Mouse (Mus musculus) myocyte (in vitro differentiated cells): ENCODE measurements around the gene Maco1. TPM values are rescaled to one million over a fixed set of nuclear protein-coding genes. Genes with fewer than 3 reads are reported as not detected.

Experiments used
- H3K27me3 ChIP-seq: one replicate; pipeline ENCODE4 v1.6.1; 2011; ENCODE audit not compliant: control insufficient read depth, insufficient read depth, insufficient read length
- H3K36me3 ChIP-seq: one replicate; pipeline ENCODE4 v1.6.1; 2011; ENCODE audit not compliant: control insufficient read depth, insufficient read depth
- H3K4me2 ChIP-seq: one replicate; pipeline ENCODE4 v1.6.1; 2011; ENCODE audit warnings: low read depth, control low read depth
- H3K4me3 ChIP-seq: one replicate; pipeline ENCODE4 v1.5.1; 2011; ENCODE audit warnings: mild to moderate bottlenecking, control low read depth, moderate library complexity
- H3K79me2 ChIP-seq: one replicate; pipeline ENCODE4 v1.6.1; 2011; ENCODE audit not compliant: control insufficient read depth, insufficient read depth
- H3ac ChIP-seq: one replicate; pipeline ENCODE4 v1.6.1; 2011; ENCODE audit not compliant: control insufficient read depth, insufficient read length
- CEBPB ChIP-seq: IDR thresholded peaks from 2 replicates; pipeline ENCODE4 v1.6.1; 2011; ENCODE audit warnings: mild to moderate bottlenecking, moderate library complexity; ENCODE audit not compliant: poor library complexity, insufficient read depth, severe bottlenecking
- E2F4 ChIP-seq: IDR thresholded peaks from one replicate; pipeline ENCODE4 v1.6.1; 2011; ENCODE audit warnings: mild to moderate bottlenecking, control low read depth, moderate library complexity; ENCODE audit not compliant: insufficient read depth
- MAX ChIP-seq: IDR thresholded peaks from one replicate; pipeline ENCODE4 v1.6.1; 2011; ENCODE audit warnings: low read depth, mild to moderate bottlenecking, control low read depth
- MYOD1 ChIP-seq, 3 experiments: IDR thresholded peaks; one replicate each; pipeline ENCODE4 v1.6.1; 2011; ENCODE audit warnings: control low read depth in 2 of 3, low read depth in 2 of 3, mild to moderate bottlenecking in 2 of 3, moderate library complexity in 1 of 3; ENCODE audit not compliant: insufficient read length in 2 of 3, control insufficient read depth in 1 of 3
- MYOG ChIP-seq, 3 experiments: IDR thresholded peaks; one replicate each; pipeline ENCODE4 v1.6.1; 2011; ENCODE audit warnings: control low read depth in 2 of 3, low read depth in 2 of 3, mild to moderate bottlenecking in 2 of 3; ENCODE audit not compliant: insufficient read length in 2 of 3, control insufficient read depth in 1 of 3, insufficient read depth in 1 of 3
- POLR2A ChIP-seq: IDR thresholded peaks from one replicate; pipeline ENCODE4 v1.6.1; 2011; ENCODE audit warnings: low read depth, mild to moderate bottlenecking, control low read depth, moderate library complexity; ENCODE audit not compliant: insufficient read length
- POLR2AphosphoS2 ChIP-seq: IDR thresholded peaks from one replicate; pipeline ENCODE4 v1.6.1; 2011; ENCODE audit warnings: low read depth, control low read depth; ENCODE audit not compliant: insufficient read length
- REST ChIP-seq: IDR thresholded peaks from one replicate; pipeline ENCODE4 v1.6.1; 2011; ENCODE audit warnings: mild to moderate bottlenecking, control low read depth, moderate library complexity; ENCODE audit not compliant: insufficient read depth, insufficient read length
- SRF ChIP-seq: IDR thresholded peaks from one replicate; pipeline ENCODE4 v1.6.1; 2011; ENCODE audit warnings: low read depth; ENCODE audit not compliant: control insufficient read depth, insufficient read length
- TCF12 ChIP-seq: IDR thresholded peaks from one replicate; pipeline ENCODE4 v1.6.1; 2011; ENCODE audit warnings: mild to moderate bottlenecking, control low read depth; ENCODE audit not compliant: poor library complexity, insufficient read depth, severe bottlenecking
- TCF3 ChIP-seq: IDR thresholded peaks from one replicate; pipeline ENCODE4 v1.6.1; 2011; ENCODE audit warnings: low read depth, control low read depth; ENCODE audit not compliant: insufficient read length
- USF1 ChIP-seq: IDR thresholded peaks from one replicate; pipeline ENCODE4 v1.6.1; 2011; ENCODE audit warnings: low read depth, mild to moderate bottlenecking, control low read depth, moderate library complexity
- polyA plus RNA-seq: library from polyadenylated mRNA; unstranded; fragments of >200 nt; fragmentation: generic; extraction: Trizol; gene quantifications from one replicate; pipeline ENCODE4 v1.2.1, GENCODE M21; 2012; ENCODE audit warnings: missing spikeins

Gene Maco1
- polyA plus RNA-seq, 1 experiment = 19.6 TPM

DNA sequence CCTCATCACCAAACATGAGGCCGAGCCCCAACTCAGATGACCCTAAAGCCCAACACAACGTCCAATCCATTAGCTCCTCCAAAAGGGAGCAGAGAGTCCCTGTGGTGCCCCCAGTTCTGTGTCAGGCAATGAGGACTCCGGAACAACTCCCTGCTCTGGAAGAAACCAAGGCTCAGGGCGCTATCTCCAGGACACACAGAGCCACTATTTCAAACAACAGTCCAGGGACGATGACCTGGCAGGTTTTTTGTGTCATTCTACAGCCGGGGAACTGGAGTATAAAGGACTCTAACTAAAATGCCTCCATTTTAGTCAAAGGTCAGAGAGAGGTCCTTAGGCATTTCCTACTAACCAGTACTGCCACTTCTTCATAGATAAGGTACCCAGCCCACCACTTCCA lies 92.9 kb downstream of the Maco1 start:
- no peak overlapping the region for H3K4me3 ChIP-seq
- no peak for TF ChIP-seq TCF3
- H3K27me3 ChIP-seq = no peaks in the 10 kb centered on the region
- H3K4me2 ChIP-seq = peak overlapping the region; percentile 66
- H3ac ChIP-seq = no peak overlapping the region
- H3K79me2 ChIP-seq = peaks cover 64% of the 10 kb centered on the region
- no peaks in the 10 kb centered on the region for H3K36me3 ChIP-seq

DNA sequence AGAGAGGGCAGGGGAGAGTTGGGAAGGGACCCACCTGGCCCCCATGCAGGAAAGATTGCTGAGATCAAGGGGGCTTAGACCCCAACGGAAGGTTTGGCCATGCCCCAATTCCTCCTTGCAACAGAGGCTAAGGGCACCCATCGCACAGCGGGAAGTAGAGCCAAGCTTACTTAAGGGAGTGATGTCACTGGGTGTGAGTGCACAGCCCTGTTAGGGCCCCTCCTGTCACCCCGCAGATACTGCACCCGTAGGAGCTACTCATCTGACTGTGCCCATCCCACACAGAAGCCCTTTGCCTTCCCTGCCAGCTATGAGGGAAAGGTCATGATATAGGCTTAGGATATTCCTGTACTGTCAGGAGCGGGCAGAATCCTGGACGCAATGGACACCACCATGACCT lies 93.6 kb downstream of the Maco1 start:
- no peaks in the 10 kb centered on the region for H3K36me3 ChIP-seq
- peaks cover 57% of the 10 kb centered on the region for H3K79me2 ChIP-seq
- H3K27me3 ChIP-seq = no peaks in the 10 kb centered on the region
- no peak overlapping the region for H3K4me3 ChIP-seq
- no peak overlapping the region for H3ac ChIP-seq
- TF ChIP-seq POLR2AphosphoS2 (no peak), MYOD1 (IDR thresholded peaks at IDR 0.05; ENCODE audit: control insufficient read depth in 1 of 3, insufficient read length in 2 of 3, low read depth in 2 of 3) (peak in 1 of 3 experiments; percentile 6)
- no peak overlapping the region for H3K4me2 ChIP-seq

DNA sequence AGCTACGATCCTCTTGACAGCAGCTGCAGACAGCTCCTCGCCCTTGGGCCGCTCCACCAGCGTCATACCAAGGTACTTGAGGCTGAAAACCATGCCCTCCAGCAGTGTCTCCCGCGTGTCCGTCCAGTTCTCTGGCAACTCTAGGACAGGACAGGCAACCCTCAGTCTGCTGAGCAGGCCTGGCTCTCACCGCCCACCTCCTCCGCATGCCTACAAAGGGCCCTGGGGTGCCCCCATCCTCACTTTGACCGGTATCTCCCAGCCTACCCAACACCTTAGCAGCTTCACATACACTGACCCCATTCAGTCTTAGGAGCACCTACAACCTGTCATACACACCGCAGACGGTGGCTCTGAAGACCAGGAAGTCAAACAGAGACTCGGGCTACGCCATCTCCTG lies 94.2 kb downstream of the Maco1 start:
- peaks cover 50% of the 10 kb centered on the region for H3K79me2 ChIP-seq
- no peak overlapping the region for H3ac ChIP-seq
- no peaks in the 10 kb centered on the region for H3K27me3 ChIP-seq
- no peaks in the 10 kb centered on the region for H3K36me3 ChIP-seq
- H3K4me3 ChIP-seq = no peak overlapping the region
- H3K4me2 ChIP-seq = no peak overlapping the region
- TF ChIP-seq REST (no peak), POLR2AphosphoS2 (no peak), TCF3 (no peak), TCF12 (no peak), E2F4 (no peak), SRF (no peak), CEBPB (no peak), MYOG (IDR thresholded peaks at IDR 0.05; ENCODE audit: control insufficient read depth in 1 of 3, insufficient read depth in 1 of 3, insufficient read length in 2 of 3, low read depth in 2 of 3) (no peak), MYOD1 (IDR thresholded peaks at IDR 0.05; ENCODE audit: control insufficient read depth in 1 of 3, insufficient read length in 2 of 3, low read depth in 2 of 3) (no peak), USF1 (no peak), POLR2A (no peak), MAX (no peak)

DNA sequence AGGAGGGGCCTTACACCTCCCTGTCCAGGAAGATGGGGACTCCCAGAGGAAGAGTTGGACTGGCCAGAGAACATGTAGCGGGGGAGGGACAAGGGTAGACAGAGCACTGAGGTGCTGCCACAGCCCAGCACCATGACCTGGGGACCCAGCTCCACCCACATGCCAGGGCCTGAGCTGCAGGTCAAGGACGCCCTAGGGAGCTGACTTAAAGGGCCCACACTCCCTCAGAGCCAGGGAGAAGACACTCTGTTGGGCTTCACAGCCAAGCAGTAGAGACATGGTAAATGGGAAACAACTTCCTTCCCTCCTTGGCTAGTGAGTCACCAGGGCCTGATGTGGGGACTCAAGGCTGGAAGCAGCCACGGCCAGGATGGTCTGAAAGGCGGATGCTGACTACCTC lies 94.8 kb downstream of the Maco1 start:
- H3K36me3 ChIP-seq = no peaks in the 10 kb centered on the region
- H3K27me3 ChIP-seq = no peaks in the 10 kb centered on the region
- H3K79me2 ChIP-seq = peaks cover 46% of the 10 kb centered on the region
- no peak overlapping the region for H3K4me3 ChIP-seq
- TF ChIP-seq CEBPB (no peak), POLR2AphosphoS2 (no peak), REST (no peak), USF1 (no peak), SRF (no peak), E2F4 (no peak), MAX (no peak), MYOG (IDR thresholded peaks at IDR 0.05; ENCODE audit: control insufficient read depth in 1 of 3, insufficient read depth in 1 of 3, insufficient read length in 2 of 3, low read depth in 2 of 3) (no peak), TCF12 (no peak), MYOD1 (IDR thresholded peaks at IDR 0.05; ENCODE audit: control insufficient read depth in 1 of 3, insufficient read length in 2 of 3, low read depth in 2 of 3) (no peak)
- H3ac ChIP-seq = no peak overlapping the region
- H3K4me2 ChIP-seq = peak overlapping the region; percentile 24

DNA sequence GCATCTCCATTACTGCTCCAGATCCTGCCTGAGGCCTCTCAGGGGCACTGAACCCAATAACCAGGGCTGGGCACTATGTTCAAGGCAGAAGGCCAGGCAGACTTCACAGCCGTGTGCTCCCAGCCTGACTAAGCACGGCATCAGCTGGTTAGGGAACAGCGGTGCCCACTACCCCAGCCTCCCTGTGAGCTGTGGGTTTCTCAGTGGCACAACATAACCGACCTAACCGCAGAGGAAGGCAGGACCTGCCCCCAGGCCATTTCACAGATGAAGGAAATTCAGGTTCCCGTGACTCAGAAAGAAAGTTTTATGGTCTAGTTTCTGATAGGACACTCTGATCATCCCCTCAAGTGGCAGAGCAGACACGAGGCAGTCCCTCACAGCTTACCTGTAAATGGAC lies 96.2 kb downstream of the Maco1 start:
- Histone ChIP-seq H3K36me3 (no peaks in the 10 kb centered on the region), H3K79me2 (peaks cover 36% of the 10 kb centered on the region), H3K4me3 (no peak overlapping the region), H3ac (no peak overlapping the region), H3K4me2 (no peak overlapping the region), H3K27me3 (no peaks in the 10 kb centered on the region)
- peak in 1 of 3 experiments; percentile 35 for TF ChIP-seq MYOG (IDR thresholded peaks at IDR 0.05; ENCODE audit: control insufficient read depth in 1 of 3, insufficient read depth in 1 of 3, insufficient read length in 2 of 3, low read depth in 2 of 3)
- TF ChIP-seq CEBPB = no peak
- TF ChIP-seq MYOD1 (IDR thresholded peaks at IDR 0.05; ENCODE audit: control insufficient read depth in 1 of 3, insufficient read length in 2 of 3, low read depth in 2 of 3) = peak in 1 of 3 experiments; percentile 33

DNA sequence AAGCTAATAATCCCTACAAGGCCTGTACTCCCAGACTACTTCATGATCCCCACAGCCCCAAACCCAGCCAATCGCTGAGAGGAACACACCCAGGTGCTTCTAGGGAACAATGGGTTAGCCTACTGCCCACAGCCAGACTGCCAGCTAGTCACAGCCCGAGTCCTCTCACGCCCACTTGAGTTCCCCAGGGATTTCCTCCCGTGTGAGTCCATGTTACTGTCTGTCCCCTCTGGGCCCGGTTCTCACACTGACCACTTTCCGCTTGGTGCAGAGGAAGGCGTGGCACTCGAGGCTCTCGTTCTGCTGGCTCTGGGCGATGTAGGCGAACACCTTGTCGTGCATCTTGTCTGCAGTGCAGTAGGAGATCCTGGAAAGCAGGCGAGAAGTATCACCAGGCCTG lies 98.2 kb downstream of the Maco1 start:
- H3K4me3 ChIP-seq = no peak overlapping the region
- no peak overlapping the region for H3K4me2 ChIP-seq
- no peaks in the 10 kb centered on the region for H3K36me3 ChIP-seq
- H3ac ChIP-seq = no peak overlapping the region
- H3K27me3 ChIP-seq = no peaks in the 10 kb centered on the region
- TF ChIP-seq SRF = no peak
- TF ChIP-seq POLR2AphosphoS2 = no peak
- TF ChIP-seq TCF12 = no peak
- TF ChIP-seq CEBPB = no peak
- TF ChIP-seq E2F4 = no peak
- no peak for TF ChIP-seq REST
- no peak for TF ChIP-seq MAX
- no peak for TF ChIP-seq MYOD1 (IDR thresholded peaks at IDR 0.05; ENCODE audit: control insufficient read depth in 1 of 3, insufficient read length in 2 of 3, low read depth in 2 of 3)
- no peak for TF ChIP-seq POLR2A
- TF ChIP-seq MYOG (IDR thresholded peaks at IDR 0.05; ENCODE audit: control insufficient read depth in 1 of 3, insufficient read depth in 1 of 3, insufficient read length in 2 of 3, low read depth in 2 of 3) = no peak
- TF ChIP-seq TCF3 = no peak
- TF ChIP-seq USF1 = no peak
- H3K79me2 ChIP-seq = peaks cover 18% of the 10 kb centered on the region
